Mouse (Mus musculus): ENCODE measurements at regions not wholly inside any gene's neighbourhood (a gene's known extent, or its start where the extent isn't known, plus 50 kb on each side); places are given as distances from the start of the nearest gene placed in this dataset.

- H3K9ac ChIP-seq (replicated peaks; ENCODE audit: low read length): no peak overlapping the region
- no peaks in the 10 kb centered on the region for H3K9me3 ChIP-seq (ENCODE audit: low read length)
- TF ChIP-seq CTCF (IDR thresholded peaks at IDR 0.05; ENCODE audit: low read depth): no peak; the same call in 1 of the 2 replicates
- no peaks in the 10 kb centered on the region for H3K27me3 ChIP-seq (ENCODE audit: insufficient read depth, low read length)
- 61% methylated on average over 2 of the region's 2 CpGs for WGBS
- no peaks in the 10 kb centered on the region for H3K36me3 ChIP-seq (ENCODE audit: insufficient read depth, low read length)
- DNase-seq (ENCODE audit: low spot score) (no peak), ATAC-seq (no peak)
- H3K27ac ChIP-seq: no peak overlapping the region
- no peak overlapping the region for H3K4me3 ChIP-seq (ENCODE audit: low read length)
- H3K4me2 ChIP-seq (ENCODE audit: low read depth, low read length): no peak overlapping the region
- no peaks in the 10 kb centered on the region for H3K4me1 ChIP-seq (ENCODE audit: insufficient read depth, low read length)
These were observed 54.0 kb upstream of the Vmn2r7 start for GRCm38 (mm10) chr3:64898610-64899009.

- H3K9ac ChIP-seq (replicated peaks; ENCODE audit: low read length): no peak overlapping the region
- H3K4me2 ChIP-seq (ENCODE audit: low read depth, low read length): no peak overlapping the region
- no peak overlapping the region for H3K27ac ChIP-seq
- no peak overlapping the region for H3K4me3 ChIP-seq (ENCODE audit: low read length)
- no peak for TF ChIP-seq CTCF (IDR thresholded peaks at IDR 0.05; ENCODE audit: low read depth)
- 47% methylated on average over 2 of the region's 2 CpGs for WGBS
- no peaks in the 10 kb centered on the region for H3K4me1 ChIP-seq (ENCODE audit: insufficient read depth, low read length)
- no peaks in the 10 kb centered on the region for H3K27me3 ChIP-seq (ENCODE audit: insufficient read depth, low read length)
- DNase-seq (ENCODE audit: low spot score): no peak
- H3K36me3 ChIP-seq (ENCODE audit: insufficient read depth, low read length): no peaks in the 10 kb centered on the region
- no peak for ATAC-seq
- no peaks in the 10 kb centered on the region for H3K9me3 ChIP-seq (ENCODE audit: low read length)
These were observed 56.8 kb upstream of the Vmn2r7 start for GRCm38 (mm10) chr3:64901317-64901892.

GRCm38 (mm10) chr3:64949307-64949706 is 104.7 kb upstream of the Vmn2r7 start:
- Histone ChIP-seq H3K9me3 (ENCODE audit: low read length) (no peaks in the 10 kb centered on the region), H3K4me3 (ENCODE audit: low read length) (peak overlapping the region; percentile 43), H3K4me2 (ENCODE audit: low read depth, low read length) (peak overlapping the region; percentile 78), H3K36me3 (ENCODE audit: insufficient read depth, low read length) (no peaks in the 10 kb centered on the region), H3K27me3 (ENCODE audit: insufficient read depth, low read length) (no peaks in the 10 kb centered on the region), H3K4me1 (ENCODE audit: insufficient read depth, low read length) (no peaks in the 10 kb centered on the region), H3K27ac (no peak overlapping the region), H3K9ac (replicated peaks; ENCODE audit: low read length) (peak overlapping the region; percentile 50)
- no peak for TF ChIP-seq CTCF (IDR thresholded peaks at IDR 0.05; ENCODE audit: low read depth)
- WGBS: 6% methylated on average over 16 of the region's 16 CpGs
- ATAC-seq (peak; percentile 67; the same call in 1 of the 2 replicates), DNase-seq (ENCODE audit: low spot score) (peak; percentile 19)

- Histone ChIP-seq H3K4me1 (ENCODE audit: insufficient read depth, low read length) (no peaks in the 10 kb centered on the region), H3K27me3 (ENCODE audit: insufficient read depth, low read length) (no peaks in the 10 kb centered on the region), H3K36me3 (ENCODE audit: insufficient read depth, low read length) (no peaks in the 10 kb centered on the region), H3K27ac (no peak overlapping the region), H3K4me3 (ENCODE audit: low read length) (no peak overlapping the region), H3K9me3 (ENCODE audit: low read length) (no peaks in the 10 kb centered on the region), H3K9ac (replicated peaks; ENCODE audit: low read length) (no peak overlapping the region), H3K4me2 (ENCODE audit: low read depth, low read length) (no peak overlapping the region)
- TF ChIP-seq CTCF (IDR thresholded peaks at IDR 0.05; ENCODE audit: low read depth): no peak
- peak; percentile 45; the same call in 1 of the 2 replicates for ATAC-seq
- WGBS: 69% methylated on average over 5 of the region's 5 CpGs
- DNase-seq (ENCODE audit: low spot score): peak; percentile 24
These were observed 120.3 kb upstream of the Vmn2r7 start for GRCm38 (mm10) chr3:64964667-64965415.

- WGBS: 61% methylated on average over 6 of the region's 6 CpGs
- H3K36me3 ChIP-seq (ENCODE audit: insufficient read depth, low read length): no peaks in the 10 kb centered on the region
- ATAC-seq (peak; percentile 40; the same call in 1 of the 2 replicates), DNase-seq (ENCODE audit: low spot score) (peak; percentile 20)
- no peak overlapping the region for H3K4me3 ChIP-seq (ENCODE audit: low read length)
- TF ChIP-seq CTCF (IDR thresholded peaks at IDR 0.05; ENCODE audit: low read depth): no peak
- H3K9ac ChIP-seq (replicated peaks; ENCODE audit: low read length): no peak overlapping the region
- H3K27me3 ChIP-seq (ENCODE audit: insufficient read depth, low read length): no peaks in the 10 kb centered on the region
- no peak overlapping the region for H3K27ac ChIP-seq
- no peaks in the 10 kb centered on the region for H3K9me3 ChIP-seq (ENCODE audit: low read length)
- no peaks in the 10 kb centered on the region for H3K4me1 ChIP-seq (ENCODE audit: insufficient read depth, low read length)
- no peak overlapping the region for H3K4me2 ChIP-seq (ENCODE audit: low read depth, low read length)
These were observed 120.9 kb upstream of the Vmn2r7 start for GRCm38 (mm10) chr3:64965416-64965980.

GRCm38 (mm10) chr3:64968275-64968674 is 123.7 kb upstream of the Vmn2r7 start:
- peak; percentile 30 for DNase-seq (ENCODE audit: low spot score)
- no peak overlapping the region for H3K4me2 ChIP-seq (ENCODE audit: low read depth, low read length)
- ATAC-seq: peak; percentile 47; the same call in 1 of the 2 replicates
- no peaks in the 10 kb centered on the region for H3K27me3 ChIP-seq (ENCODE audit: insufficient read depth, low read length)
- no peak overlapping the region for H3K27ac ChIP-seq
- H3K9me3 ChIP-seq (ENCODE audit: low read length): no peaks in the 10 kb centered on the region
- TF ChIP-seq CTCF (IDR thresholded peaks at IDR 0.05; ENCODE audit: low read depth): no peak
- H3K4me1 ChIP-seq (ENCODE audit: insufficient read depth, low read length): no peaks in the 10 kb centered on the region
- no peaks in the 10 kb centered on the region for H3K36me3 ChIP-seq (ENCODE audit: insufficient read depth, low read length)
- no peak overlapping the region for H3K9ac ChIP-seq (replicated peaks; ENCODE audit: low read length)
- H3K4me3 ChIP-seq (ENCODE audit: low read length): no peak overlapping the region
- WGBS: 40% methylated on average over 3 of the region's 3 CpGs
